Mouse (Mus musculus): ENCODE measurements at regions not wholly inside any gene's neighbourhood (a gene's known extent, or its start where the extent isn't known, plus 50 kb on each side); places are given as distances from the start of the nearest gene placed in this dataset.

DNA sequence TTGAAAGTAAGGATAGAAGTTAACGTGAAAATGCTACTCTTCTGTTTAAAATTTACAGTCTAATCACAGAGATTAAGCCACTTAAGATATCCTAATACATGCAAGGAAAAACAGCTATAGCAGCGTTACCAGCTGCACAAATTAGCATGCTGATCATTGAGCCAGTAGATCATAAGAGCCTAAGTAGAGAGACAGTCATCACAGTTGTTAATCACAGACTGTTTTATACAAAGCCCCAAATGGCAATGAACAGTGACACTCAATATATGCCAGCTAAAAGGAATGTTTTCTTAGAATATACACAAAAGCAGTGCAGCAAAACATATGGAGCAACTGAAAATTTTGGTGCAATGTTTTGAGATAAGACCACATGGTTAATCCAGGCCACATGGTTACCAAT lies 64.7 kb upstream of the Ppp1r3a start:
- DNase-seq (ENCODE audit: low read depth, low spot score): peak; percentile 32

DNA sequence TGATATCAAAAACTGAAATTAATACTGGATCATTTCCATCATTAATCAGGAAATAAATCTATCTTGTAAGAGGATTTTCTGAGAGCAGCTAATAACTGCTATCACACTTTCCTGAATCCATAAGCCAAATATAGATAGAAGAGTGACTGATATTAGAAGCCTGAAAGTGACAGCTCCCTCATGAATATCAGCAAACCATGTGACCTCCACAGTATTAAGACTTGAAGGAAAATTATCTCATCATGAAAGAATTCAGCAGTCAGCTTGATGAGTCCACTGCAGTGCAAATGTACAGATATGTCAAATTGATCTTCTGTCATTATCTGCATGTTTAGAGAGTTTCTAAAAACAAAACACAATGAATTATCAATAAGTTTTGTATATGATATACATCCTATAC lies 69.7 kb upstream of the Ppp1r3a start:
- DNase-seq (ENCODE audit: low read depth, low spot score): no peak

GRCm38 (mm10) chr6:14838910-14839309 lies 62.2 kb upstream of the Foxp2 start:
- DNase-seq (ENCODE audit: low read depth, low spot score): peak; percentile 22

Data from brain, embryonic 18.5 days (tissue).